Mouse (Mus musculus): Measurements from ENCODE around the gene Vav3. TPM values are rescaled to one million over a fixed set of nuclear protein-coding genes. Genes with fewer than 3 reads are reported as not detected.
A peak's percentile ranks its signal among the peaks of the same experiment; 100 is the strongest.

Gene Vav3
- polyA plus RNA-seq, 1 experiment from 2014 or later = 25.6 TPM

DNA sequence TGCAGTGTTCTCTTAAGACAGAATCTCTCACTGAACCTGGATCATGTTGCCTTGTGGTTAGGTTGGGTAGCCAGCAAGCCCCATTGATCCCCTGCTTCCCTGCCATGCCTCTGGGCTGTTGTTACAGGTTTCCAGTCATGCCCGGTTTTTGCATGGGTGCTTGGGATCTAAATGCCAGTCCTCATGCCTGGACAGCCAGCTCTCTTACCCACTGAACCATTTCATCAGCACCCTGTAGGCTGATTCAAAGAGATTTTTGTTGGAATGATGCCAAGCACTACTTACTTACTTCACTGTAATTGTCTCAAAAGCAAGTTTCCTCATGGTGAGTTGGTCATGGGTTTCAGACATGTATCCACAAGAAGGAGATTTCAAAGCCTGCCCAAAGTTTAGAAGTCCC is 281.9 kb downstream of the Vav3 start:
- no peak for ATAC-seq (ENCODE audit: low FRiP score)
- Histone ChIP-seq H3K9ac (ENCODE audit: low read depth, low read length) (no peak overlapping the region), H3K4me2 (replicated peaks; ENCODE audit: low read depth, low read length) (no peak overlapping the region), H3K4me1 (replicated peaks; ENCODE audit: control insufficient read depth, insufficient read depth, low read length) (no peaks in the 10 kb centered on the region), H3K36me3 (ENCODE audit: control insufficient read depth, insufficient read depth, low read length) (no peaks in the 10 kb centered on the region), H3K4me3 (ENCODE audit: low read depth, low read length) (no peak overlapping the region), H3K27me3 (ENCODE audit: control insufficient read depth, insufficient read depth, low read length) (no peaks in the 10 kb centered on the region), H3K9me3 (ENCODE audit: control insufficient read depth, low read length) (no peaks in the 10 kb centered on the region), H3K27ac (ENCODE audit: low read depth, low read length) (no peak overlapping the region)
- WGBS = 82% methylated on average over 1 of the region's 1 CpGs
- DNase-seq (ENCODE audit: low spot score) = no peak

DNA sequence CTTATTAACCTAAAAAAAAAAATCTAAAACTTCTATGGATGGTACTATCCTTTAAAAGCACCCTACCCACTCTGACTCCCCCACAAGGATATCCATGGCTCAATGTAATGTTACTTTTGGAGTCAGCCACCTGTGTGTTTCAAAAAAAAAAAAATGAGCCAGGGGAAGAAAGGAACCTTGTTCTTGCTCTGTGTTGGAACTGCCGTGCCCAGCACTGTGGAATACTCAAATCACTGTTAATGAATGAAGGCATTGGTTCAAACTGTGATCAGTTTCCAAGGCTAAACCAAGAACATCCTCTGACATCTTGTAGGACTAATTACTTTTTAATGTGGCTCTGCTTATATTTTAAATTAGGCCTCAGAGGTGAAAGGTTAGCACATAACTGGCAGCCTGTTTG is 282.4 kb downstream of the Vav3 start:
- Histone ChIP-seq H3K27me3 (ENCODE audit: control insufficient read depth, insufficient read depth, low read length) (no peaks in the 10 kb centered on the region), H3K9ac (ENCODE audit: low read depth, low read length) (no peak overlapping the region), H3K36me3 (ENCODE audit: control insufficient read depth, insufficient read depth, low read length) (no peaks in the 10 kb centered on the region), H3K9me3 (ENCODE audit: control insufficient read depth, low read length) (no peaks in the 10 kb centered on the region), H3K4me2 (replicated peaks; ENCODE audit: low read depth, low read length) (no peak overlapping the region), H3K27ac (ENCODE audit: low read depth, low read length) (no peak overlapping the region), H3K4me3 (ENCODE audit: low read depth, low read length) (no peak overlapping the region), H3K4me1 (replicated peaks; ENCODE audit: control insufficient read depth, insufficient read depth, low read length) (no peaks in the 10 kb centered on the region)
- ATAC-seq (ENCODE audit: low FRiP score) (no peak), DNase-seq (ENCODE audit: low spot score) (no peak)
- 57% methylated on average over 1 of the region's 1 CpGs for WGBS

DNA sequence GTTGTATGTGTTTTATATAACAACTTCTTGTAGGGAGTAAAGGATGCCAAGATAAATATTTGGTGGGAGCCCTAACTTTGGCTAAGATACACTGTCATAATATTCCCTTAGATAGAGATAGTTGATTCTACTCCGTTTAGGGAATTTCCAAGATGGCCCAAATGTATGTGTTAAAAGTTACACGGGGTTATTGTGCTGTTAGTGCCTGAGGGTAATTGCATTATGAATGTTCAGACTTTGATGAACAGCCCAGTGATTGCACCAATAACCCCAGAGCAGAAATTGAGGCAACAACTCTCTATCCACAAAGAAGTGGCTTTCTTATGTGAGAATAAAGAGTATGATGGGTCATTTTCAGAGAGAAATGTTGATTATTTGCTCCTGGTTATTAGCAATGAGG is 283.3 kb downstream of the Vav3 start:
- no peak overlapping the region for H3K9ac ChIP-seq (ENCODE audit: low read depth, low read length)
- ATAC-seq (ENCODE audit: low FRiP score) (no peak), DNase-seq (ENCODE audit: low spot score) (no peak)
- no peak overlapping the region for H3K4me2 ChIP-seq (replicated peaks; ENCODE audit: low read depth, low read length)
- H3K27me3 ChIP-seq (ENCODE audit: control insufficient read depth, insufficient read depth, low read length) = no peaks in the 10 kb centered on the region
- H3K36me3 ChIP-seq (ENCODE audit: control insufficient read depth, insufficient read depth, low read length) = no peaks in the 10 kb centered on the region
- 80% methylated on average over 2 of the region's 2 CpGs for WGBS
- no peak overlapping the region for H3K4me3 ChIP-seq (ENCODE audit: low read depth, low read length)
- H3K4me1 ChIP-seq (replicated peaks; ENCODE audit: control insufficient read depth, insufficient read depth, low read length) = no peaks in the 10 kb centered on the region
- no peak overlapping the region for H3K27ac ChIP-seq (ENCODE audit: low read depth, low read length)
- H3K9me3 ChIP-seq (ENCODE audit: control insufficient read depth, low read length) = no peaks in the 10 kb centered on the region

DNA sequence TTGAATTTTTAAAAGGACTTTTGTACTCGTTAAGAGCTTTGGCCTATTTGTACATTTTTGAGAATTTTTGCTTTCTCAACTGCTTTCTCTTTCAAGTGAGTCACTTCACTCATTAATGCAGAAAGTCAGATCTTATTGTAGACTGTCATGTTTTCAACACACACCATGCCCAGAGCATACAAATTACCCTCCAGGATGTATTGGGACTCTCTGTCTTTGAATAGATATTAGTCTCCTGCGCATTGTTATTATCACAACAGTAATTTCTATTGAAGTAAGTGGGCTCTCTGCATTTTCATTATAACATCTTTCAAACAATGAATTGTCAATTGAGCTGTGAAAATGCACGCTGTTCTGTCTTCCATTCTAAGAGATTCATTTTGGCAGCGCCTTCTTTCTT is 295.6 kb downstream of the Vav3 start:
- Histone ChIP-seq H3K4me2 (replicated peaks; ENCODE audit: low read depth, low read length) (no peak overlapping the region), H3K27me3 (ENCODE audit: control insufficient read depth, insufficient read depth, low read length) (no peaks in the 10 kb centered on the region), H3K36me3 (ENCODE audit: control insufficient read depth, insufficient read depth, low read length) (no peaks in the 10 kb centered on the region), H3K4me1 (replicated peaks; ENCODE audit: control insufficient read depth, insufficient read depth, low read length) (no peaks in the 10 kb centered on the region), H3K4me3 (ENCODE audit: low read depth, low read length) (no peak overlapping the region), H3K27ac (ENCODE audit: low read depth, low read length) (no peak overlapping the region), H3K9me3 (ENCODE audit: control insufficient read depth, low read length) (no peaks in the 10 kb centered on the region), H3K9ac (ENCODE audit: low read depth, low read length) (no peak overlapping the region)
- WGBS = 66% methylated on average over 4 of the region's 4 CpGs
- no peak for DNase-seq (ENCODE audit: low spot score)
- ATAC-seq (ENCODE audit: low FRiP score) = no peak

DNA sequence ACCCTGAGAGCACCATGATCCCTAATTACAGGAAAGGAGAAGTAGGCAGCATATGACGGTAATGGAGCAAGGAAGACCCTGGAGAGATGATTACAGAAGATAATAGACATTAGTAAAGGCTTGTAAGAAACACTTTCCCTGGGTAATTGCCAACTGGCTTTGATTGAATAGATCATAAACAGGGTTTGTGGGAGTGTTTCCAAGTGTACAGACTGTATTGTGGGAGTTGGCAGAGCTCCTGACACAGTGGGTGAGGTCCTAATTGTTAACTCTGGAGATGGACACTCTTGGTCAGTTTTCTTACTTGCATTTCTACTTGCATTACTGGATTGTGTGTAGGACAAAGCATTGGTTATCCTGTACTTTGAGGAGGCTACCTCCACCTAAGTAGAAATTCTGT is 298.9 kb downstream of the Vav3 start:
- Histone ChIP-seq H3K27me3 (ENCODE audit: control insufficient read depth, insufficient read depth, low read length) (no peaks in the 10 kb centered on the region), H3K9ac (ENCODE audit: low read depth, low read length) (no peak overlapping the region), H3K4me3 (ENCODE audit: low read depth, low read length) (no peak overlapping the region), H3K9me3 (ENCODE audit: control insufficient read depth, low read length) (no peaks in the 10 kb centered on the region), H3K36me3 (ENCODE audit: control insufficient read depth, insufficient read depth, low read length) (no peaks in the 10 kb centered on the region), H3K4me2 (replicated peaks; ENCODE audit: low read depth, low read length) (no peak overlapping the region), H3K4me1 (replicated peaks; ENCODE audit: control insufficient read depth, insufficient read depth, low read length) (no peaks in the 10 kb centered on the region), H3K27ac (ENCODE audit: low read depth, low read length) (no peak overlapping the region)
- WGBS = 94% methylated on average over 1 of the region's 1 CpGs
- no peak for DNase-seq (ENCODE audit: low spot score)
- no peak for ATAC-seq (ENCODE audit: low FRiP score)

DNA sequence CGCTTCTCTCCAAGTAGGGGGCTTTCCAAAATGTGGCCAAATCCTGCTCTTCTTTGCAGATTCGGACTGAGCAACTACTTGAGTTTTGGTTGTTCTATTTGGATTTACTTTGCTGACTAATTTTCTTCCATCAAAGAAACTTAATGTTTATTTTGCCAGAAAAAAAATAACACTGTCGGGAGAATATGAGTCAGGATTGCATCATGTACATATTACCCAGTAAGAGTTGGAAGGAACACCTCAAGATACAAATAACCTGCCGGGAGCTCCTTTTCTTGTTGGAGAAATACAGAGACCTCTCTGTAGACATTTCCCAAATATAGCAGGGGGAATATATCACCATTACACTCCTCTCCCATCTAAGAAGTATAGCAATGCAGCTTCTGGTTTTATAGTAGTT is 300.3 kb downstream of the Vav3 start:
- no peak overlapping the region for H3K4me3 ChIP-seq (ENCODE audit: low read depth, low read length)
- H3K9ac ChIP-seq (ENCODE audit: low read depth, low read length) = no peak overlapping the region
- 86% methylated on average over 4 of the region's 4 CpGs for WGBS
- ATAC-seq (ENCODE audit: low FRiP score) = no peak
- no peaks in the 10 kb centered on the region for H3K36me3 ChIP-seq (ENCODE audit: control insufficient read depth, insufficient read depth, low read length)
- no peaks in the 10 kb centered on the region for H3K9me3 ChIP-seq (ENCODE audit: control insufficient read depth, low read length)
- H3K27ac ChIP-seq (ENCODE audit: low read depth, low read length) = no peak overlapping the region
- H3K27me3 ChIP-seq (ENCODE audit: control insufficient read depth, insufficient read depth, low read length) = no peaks in the 10 kb centered on the region
- no peaks in the 10 kb centered on the region for H3K4me1 ChIP-seq (replicated peaks; ENCODE audit: control insufficient read depth, insufficient read depth, low read length)
- DNase-seq (ENCODE audit: low spot score) = no peak
- H3K4me2 ChIP-seq (replicated peaks; ENCODE audit: low read depth, low read length) = no peak overlapping the region

DNA sequence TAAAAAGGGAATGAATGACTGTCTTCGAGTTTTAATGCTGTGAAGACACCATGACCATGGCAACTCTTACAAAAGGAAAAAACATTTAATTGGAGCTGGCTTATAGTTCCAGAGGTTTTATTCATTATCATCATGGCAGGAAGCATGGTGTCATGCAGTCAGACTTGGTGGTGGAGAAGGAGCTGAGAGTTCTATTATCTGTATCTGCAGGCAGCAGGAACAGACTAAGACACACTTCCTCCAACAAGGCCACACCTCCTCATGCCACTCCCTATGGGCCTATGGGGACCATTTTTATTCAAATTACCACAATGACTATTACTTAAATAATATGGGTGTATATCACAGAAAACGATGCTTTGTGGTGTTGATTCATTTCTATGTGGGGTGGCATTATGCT is 307.8 kb downstream of the Vav3 start:
- DNase-seq (ENCODE audit: low spot score) (no peak), ATAC-seq (ENCODE audit: low FRiP score) (no peak)
- no peaks in the 10 kb centered on the region for H3K27me3 ChIP-seq (ENCODE audit: control insufficient read depth, insufficient read depth, low read length)
- no peak overlapping the region for H3K4me2 ChIP-seq (replicated peaks; ENCODE audit: low read depth, low read length)
- H3K36me3 ChIP-seq (ENCODE audit: control insufficient read depth, insufficient read depth, low read length) = no peaks in the 10 kb centered on the region
- H3K27ac ChIP-seq (ENCODE audit: low read depth, low read length) = no peak overlapping the region
- no peaks in the 10 kb centered on the region for H3K4me1 ChIP-seq (replicated peaks; ENCODE audit: control insufficient read depth, insufficient read depth, low read length)
- no peaks in the 10 kb centered on the region for H3K9me3 ChIP-seq (ENCODE audit: control insufficient read depth, low read length)
- no peak overlapping the region for H3K4me3 ChIP-seq (ENCODE audit: low read depth, low read length)
- H3K9ac ChIP-seq (ENCODE audit: low read depth, low read length) = no peak overlapping the region
- 90% methylated on average over 2 of the region's 2 CpGs for whole genome bisulfite sequencing

DNA sequence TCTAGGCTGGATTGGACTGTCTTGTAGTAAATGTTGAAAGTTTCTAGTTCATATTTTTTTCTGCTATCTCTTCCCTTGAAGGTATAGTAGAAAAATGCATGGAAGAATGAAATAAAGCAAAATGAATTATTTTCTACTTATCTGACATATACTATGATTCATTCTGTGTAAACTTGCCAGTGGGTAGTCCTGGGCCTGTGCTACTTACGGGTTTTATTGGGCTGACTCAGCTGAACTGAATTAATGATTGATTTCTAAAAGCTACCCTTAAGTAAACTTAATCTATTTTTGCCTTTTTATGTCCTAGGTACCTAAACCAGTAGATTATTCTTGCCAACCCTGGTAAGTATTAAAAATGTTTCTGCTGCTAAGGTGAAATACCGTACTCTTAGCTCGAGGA is 311.0 kb downstream of the Vav3 start:
- no peaks in the 10 kb centered on the region for H3K36me3 ChIP-seq (ENCODE audit: control insufficient read depth, insufficient read depth, low read length)
- H3K4me2 ChIP-seq (replicated peaks; ENCODE audit: low read depth, low read length) = no peak overlapping the region
- H3K4me1 ChIP-seq (replicated peaks; ENCODE audit: control insufficient read depth, insufficient read depth, low read length) = no peaks in the 10 kb centered on the region
- H3K4me3 ChIP-seq (ENCODE audit: low read depth, low read length) = no peak overlapping the region
- H3K27me3 ChIP-seq (ENCODE audit: control insufficient read depth, insufficient read depth, low read length) = no peaks in the 10 kb centered on the region
- H3K9ac ChIP-seq (ENCODE audit: low read depth, low read length) = no peak overlapping the region
- 94% methylated on average over 3 of the region's 3 CpGs for WGBS
- ATAC-seq (ENCODE audit: low FRiP score) = no peak
- H3K9me3 ChIP-seq (ENCODE audit: control insufficient read depth, low read length) = no peaks in the 10 kb centered on the region
- no peak for DNase-seq (ENCODE audit: low spot score)
- no peak overlapping the region for H3K27ac ChIP-seq (ENCODE audit: low read depth, low read length)

DNA sequence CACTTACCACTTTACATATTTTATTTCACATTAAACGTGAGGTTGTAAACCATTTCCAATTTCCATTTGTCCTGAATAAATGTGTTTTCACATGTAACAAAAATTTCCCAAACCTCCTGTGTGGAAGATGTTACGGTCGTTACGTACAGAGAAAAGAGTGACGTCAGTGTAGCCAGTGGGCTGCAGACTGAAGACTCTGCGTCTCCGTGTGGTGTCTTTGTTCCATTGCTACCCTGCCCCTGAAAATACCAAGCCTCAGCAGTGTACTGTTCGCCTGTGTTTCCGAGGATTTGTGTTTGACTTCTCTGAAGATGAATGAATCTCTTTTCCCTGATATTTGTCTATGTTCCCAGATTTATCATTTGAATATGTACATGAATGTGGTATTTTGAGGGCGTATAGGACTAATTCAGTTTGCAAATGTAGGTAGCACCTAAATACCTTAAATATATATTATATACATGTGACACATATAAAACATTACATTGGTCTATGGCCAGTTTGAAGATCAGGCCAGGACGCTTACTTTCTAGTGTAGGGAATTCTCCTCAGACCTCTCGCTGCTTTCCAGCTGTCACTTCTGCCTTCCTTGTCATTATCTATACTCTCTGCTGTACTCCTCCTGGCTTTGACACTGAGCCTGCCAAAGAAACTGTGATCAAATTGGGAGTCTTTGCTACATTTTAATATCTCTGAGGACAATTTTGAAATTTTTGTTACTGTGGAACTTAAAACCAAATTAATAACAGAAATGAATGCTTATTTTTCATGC is 312.6 kb downstream of the Vav3 start:
- ATAC-seq (ENCODE audit: low FRiP score) = peak; percentile 82
- WGBS = 62% methylated on average over 12 of the region's 12 CpGs
- Histone ChIP-seq H3K4me1 (replicated peaks; ENCODE audit: control insufficient read depth, insufficient read depth, low read length) (no peaks in the 10 kb centered on the region), H3K27me3 (ENCODE audit: control insufficient read depth, insufficient read depth, low read length) (no peaks in the 10 kb centered on the region), H3K9me3 (ENCODE audit: control insufficient read depth, low read length) (no peaks in the 10 kb centered on the region), H3K27ac (ENCODE audit: low read depth, low read length) (no peak overlapping the region), H3K36me3 (ENCODE audit: control insufficient read depth, insufficient read depth, low read length) (no peaks in the 10 kb centered on the region), H3K9ac (ENCODE audit: low read depth, low read length) (no peak overlapping the region), H3K4me3 (ENCODE audit: low read depth, low read length) (no peak overlapping the region), H3K4me2 (replicated peaks; ENCODE audit: low read depth, low read length) (no peak overlapping the region)
- DNase-seq (ENCODE audit: low spot score) = peak; percentile 30

Measured in hindbrain, embryonic 11.5 days (tissue).